Mouse (Mus musculus): ENCODE data around the gene Gm29423.
"Not testable (repeated sequence)": the region's sequence is repeated elsewhere in the genome, so short reads cannot be mapped to it uniquely, and the experiment has no call there.

The Gm29423 gene

DNA sequence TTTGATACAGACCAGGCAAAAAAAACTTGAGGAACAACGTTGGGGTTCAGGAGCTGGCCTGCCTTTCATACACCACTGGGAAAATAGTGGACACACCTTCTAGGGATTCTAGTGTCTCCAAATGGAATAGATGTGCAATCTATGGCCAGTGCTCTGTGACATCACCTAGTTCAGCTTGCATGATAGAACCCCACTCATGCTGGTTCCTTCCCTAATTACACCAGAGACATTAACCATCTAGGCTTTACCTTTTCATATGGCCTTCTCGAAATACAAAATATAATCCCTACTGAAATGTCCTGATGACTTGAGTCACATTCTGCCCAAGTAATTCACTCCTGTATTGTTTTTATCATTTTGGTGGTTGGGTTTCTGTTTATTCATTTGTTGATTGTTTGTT, at the start of gene Gm29423, which contains the start of gene Gm29644:
TSS of gene Gm29423 (minus strand) at position 101 of the 400 bp plus-strand sequence.
TSS of gene Gm29644 (minus strand) at position 157 of the 400 bp plus-strand sequence.
- DNase-seq, result not testable (repeated sequence)

- DNase-seq, result not testable (repeated sequence)
Observed at GRCm38 (mm10) chrY:70273542-70273941, 29.5 kb downstream of the Gm29423 start, which contains the start of gene Gm21118. Gene Gm21118 (minus strand): TSS chrY:70273642.

Measured in cerebellum, postnatal 25 days (tissue).